Mouse (Mus musculus): ENCODE measurements around the gene Rsrp1. TPM values are rescaled to one million over a fixed set of nuclear protein-coding genes. Genes with fewer than 3 reads are reported as not detected.

Gene Rsrp1
- total and polyA plus RNA-seq, 3 experiments, result 137 to 192 (median 175) TPM

- no peaks in the 10 kb centered on the region for H3K79me2 ChIP-seq (replicated peaks; ENCODE audit: control insufficient read depth, insufficient read depth, low read length)
- peak overlapping the region; percentile 21 for H3K9ac ChIP-seq (ENCODE audit: low read depth, low read length)
- no peaks in the 10 kb centered on the region for H3K27me3 ChIP-seq (ENCODE audit: control insufficient read depth, insufficient read depth, low read length)
- peak overlapping the region; percentile 53 for H3K27ac ChIP-seq
- H3K4me1 ChIP-seq (ENCODE audit: control insufficient read depth, insufficient read depth, low read length), result peaks cover 10% of the 10 kb centered on the region
- WGBS, result 4% methylated on average over 7 of the region's 7 CpGs
- peaks cover 5% of the 10 kb centered on the region; the same call in 1 of the 2 replicates for H3K36me3 ChIP-seq (ENCODE audit: control insufficient read depth, insufficient read depth, low read length)
- intact Hi-C loops (cut with DNase I), result no loop called here
- TF ChIP-seq POLR2A (IDR thresholded peaks at IDR 0.05; ENCODE audit: insufficient read depth, low read depth, low read length) (peak; percentile 44; the same call in 1 of the 2 replicates), EP300 (IDR thresholded peaks at IDR 0.05; ENCODE audit: insufficient read depth, low read depth, low read length) (0 out of 2 replicates have a peak, but pooled peaks have one; percentile 59), CTCF (IDR thresholded peaks at IDR 0.05) (no peak)
- H3K4me3 ChIP-seq, result no peak overlapping the region
- DNase-seq, result peak; percentile 77 to 80
Observed at GRCm38 (mm10) chr4:134918381-134918780, 5.0 kb upstream of the Rsrp1 start.

- no peak overlapping the region for H3K9ac ChIP-seq (ENCODE audit: low read depth, low read length)
- peaks cover 10% of the 10 kb centered on the region for H3K4me1 ChIP-seq (ENCODE audit: control insufficient read depth, insufficient read depth, low read length)
- H3K27me3 ChIP-seq (ENCODE audit: control insufficient read depth, insufficient read depth, low read length), result no peaks in the 10 kb centered on the region
- intact Hi-C loops (cut with DNase I), result loop anchor here (10.0 kb wide), 3 partner anchors 345 to 1365 kb away; partner anchors contain the start of genes Pdik1l and Zfp46
- DNase-seq, result peak in 1 of 2 experiments; percentile 52
- TF ChIP-seq CTCF (IDR thresholded peaks at IDR 0.05), result no peak
- 43% methylated on average over 12 of the region's 12 CpGs for whole genome bisulfite sequencing
- H3K4me3 ChIP-seq, result no peak overlapping the region
- H3K27ac ChIP-seq, result no peak overlapping the region
- H3K79me2 ChIP-seq (replicated peaks; ENCODE audit: control insufficient read depth, insufficient read depth, low read length), result peaks cover 4% of the 10 kb centered on the region
- H3K36me3 ChIP-seq (ENCODE audit: control insufficient read depth, insufficient read depth, low read length), result peaks cover 5% of the 10 kb centered on the region
Observed at GRCm38 (mm10) chr4:134919733-134920540, 3.5 kb upstream of the Rsrp1 start.

- 96% methylated on average over 6 of the region's 6 CpGs for WGBS
- H3K4me3 ChIP-seq, result no peak overlapping the region
Observed at GRCm38 (mm10) chr4:134920631-134921030, 2.8 kb upstream of the Rsrp1 start.

GRCm38 (mm10) chr4:134921703-134922102 is 1.7 kb upstream of the Rsrp1 start:
- Histone ChIP-seq H3K36me3 (ENCODE audit: control insufficient read depth, insufficient read depth, low read length) (peaks cover 21% of the 10 kb centered on the region), H3K79me2 (replicated peaks; ENCODE audit: control insufficient read depth, insufficient read depth, low read length) (peaks cover 4% of the 10 kb centered on the region), H3K9ac (ENCODE audit: low read depth, low read length) (no peak overlapping the region), H3K27ac (no peak overlapping the region), H3K4me3 (no peak overlapping the region), H3K4me1 (ENCODE audit: control insufficient read depth, insufficient read depth, low read length) (peaks cover 8% of the 10 kb centered on the region), H3K27me3 (ENCODE audit: control insufficient read depth, insufficient read depth, low read length) (no peaks in the 10 kb centered on the region)
- TF ChIP-seq EP300 (IDR thresholded peaks at IDR 0.05; ENCODE audit: insufficient read depth, low read depth, low read length), result no peak
- no peak for TF ChIP-seq CTCF (IDR thresholded peaks at IDR 0.05)
- no peak for TF ChIP-seq POLR2A (IDR thresholded peaks at IDR 0.05; ENCODE audit: insufficient read depth, low read depth, low read length)
- no peak for DNase-seq
- WGBS, result 97% methylated on average over 4 of the region's 4 CpGs
- intact Hi-C loops (cut with DNase I), result loop anchor here (10.0 kb wide), 3 partner anchors 343 to 1363 kb away; partner anchors contain the start of genes Pdik1l and Zfp46

More at GRCm38 (mm10) chr4:134920631-134921030, 2.8 kb upstream of the Rsrp1 start:
- no peak for TF ChIP-seq CTCF (IDR thresholded peaks at IDR 0.05)
- TF ChIP-seq EP300 (IDR thresholded peaks at IDR 0.05; ENCODE audit: insufficient read depth, low read depth, low read length), result no peak
- TF ChIP-seq POLR2A (IDR thresholded peaks at IDR 0.05; ENCODE audit: insufficient read depth, low read depth, low read length), result no peak
- Histone ChIP-seq H3K4me1 (ENCODE audit: control insufficient read depth, insufficient read depth, low read length) (peaks cover 6% of the 10 kb centered on the region), H3K79me2 (replicated peaks; ENCODE audit: control insufficient read depth, insufficient read depth, low read length) (peaks cover 4% of the 10 kb centered on the region), H3K36me3 (ENCODE audit: control insufficient read depth, insufficient read depth, low read length) (peaks cover 11% of the 10 kb centered on the region), H3K9ac (ENCODE audit: low read depth, low read length) (no peak overlapping the region), H3K27ac (no peak overlapping the region), H3K27me3 (ENCODE audit: control insufficient read depth, insufficient read depth, low read length) (no peaks in the 10 kb centered on the region)
- no peak for DNase-seq
- intact Hi-C loops (cut with DNase I), result loop anchor here (10.0 kb wide), 3 partner anchors 344 to 1364 kb away; partner anchors contain the start of genes Pdik1l and Zfp46

GRCm38 (mm10) chr4:134922111-134922924 is 1.1 kb upstream of the Rsrp1 start:
- H3K79me2 ChIP-seq (replicated peaks; ENCODE audit: control insufficient read depth, insufficient read depth, low read length), result peaks cover 4% of the 10 kb centered on the region
- intact Hi-C loops (cut with DNase I), result loop anchor here (10.0 kb wide), 3 partner anchors 342 to 1362 kb away; partner anchors contain the start of genes Pdik1l and Zfp46
- H3K9ac ChIP-seq (ENCODE audit: low read depth, low read length), result peak overlapping the region; percentile 74
- peak in 1 of 2 experiments; percentile 56 for DNase-seq
- H3K36me3 ChIP-seq (ENCODE audit: control insufficient read depth, insufficient read depth, low read length), result peaks cover 25% of the 10 kb centered on the region
- WGBS, result 44% methylated on average over 10 of the region's 10 CpGs
- peak overlapping the region; percentile 100 for H3K27ac ChIP-seq
- no peak for TF ChIP-seq POLR2A (IDR thresholded peaks at IDR 0.05; ENCODE audit: insufficient read depth, low read depth, low read length)
- TF ChIP-seq CTCF (IDR thresholded peaks at IDR 0.05), result peak; percentile 29
- H3K27me3 ChIP-seq (ENCODE audit: control insufficient read depth, insufficient read depth, low read length), result no peaks in the 10 kb centered on the region
- H3K4me1 ChIP-seq (ENCODE audit: control insufficient read depth, insufficient read depth, low read length), result peaks cover 8% of the 10 kb centered on the region
- peak overlapping the region; percentile 82 for H3K4me3 ChIP-seq

All from heart, adult 2 months (tissue).